Mouse (Mus musculus) A20 (cell line): Measurements from ENCODE around the gene Cops7a.

Source experiments
- DNase-seq: peaks from one replicate; pipeline ENCODE4 v3.0.0-alpha.2; 2011; ENCODE audit warnings: low read depth, low spot score

Cops7a gene

GRCm38 (mm10) chr6:124918890-124919627 is 46.3 kb downstream of the Cops7a start:
- DNase-seq, result no peak

GRCm38 (mm10) chr6:124918331-124918690 is 47.0 kb downstream of the Cops7a start:
- no peak for DNase-seq

GRCm38 (mm10) chr6:124917518-124918330 is 47.6 kb downstream of the Cops7a start:
- peak; percentile 73 for DNase-seq

GRCm38 (mm10) chr6:124916695-124917517 is 48.4 kb downstream of the Cops7a start:
- peak; percentile 88 for DNase-seq

- no peak for DNase-seq
These were observed 49.2 kb downstream of the Cops7a start for GRCm38 (mm10) chr6:124915942-124916694.

- no peak for DNase-seq
These were observed 50.0 kb downstream of the Cops7a start for GRCm38 (mm10) chr6:124915160-124915941.

- DNase-seq, result no peak
These were observed 50.8 kb downstream of the Cops7a start for GRCm38 (mm10) chr6:124914511-124914910.

GRCm38 (mm10) chr6:124913721-124914285 is 51.5 kb downstream of the Cops7a start:
- DNase-seq, result no peak

GRCm38 (mm10) chr6:124913214-124913613 is 52.1 kb downstream of the Cops7a start:
- DNase-seq, result no peak

- DNase-seq, result no peak
These were observed 53.7 kb downstream of the Cops7a start, which contains the start of gene Lag3 for GRCm38 (mm10) chr6:124911533-124912218. TSS of gene Lag3 (minus strand) at chr6:124911705.

- DNase-seq, result no peak
These were observed 55.3 kb downstream of the Cops7a start for GRCm38 (mm10) chr6:124910032-124910431.
